Mouse (Mus musculus) neural tube, embryonic 13.5 days (tissue): ENCODE results near the gene Tmem269. TPM values are rescaled to one million over a fixed set of nuclear protein-coding genes. Genes with fewer than 3 reads are reported as not detected.

Experiments
- ATAC-seq: fragments of 200-750 bp; cut with Nextera tagmentation; 2 replicates; pipeline ENCODE4 v1.8.0; 2017; ENCODE audit warnings: low read depth, mild to moderate bottlenecking, moderate TSS enrichment, moderate library complexity
- H3K27ac ChIP-seq: fragments of 300-500 bp; sonication (generic); replicated peaks from 2 replicates; pipeline ENCODE4 v1.5.1; 2015; ENCODE audit warnings: moderate library complexity, mild to moderate bottlenecking, inconsistent platforms
- H3K27me3 ChIP-seq: fragments of 300-500 bp; sonication (generic); 2 replicates; pipeline ENCODE4 v1.6.1; 2015; ENCODE audit warnings: mild to moderate bottlenecking, inconsistent platforms
- H3K36me3 ChIP-seq: fragments of 300-500 bp; sonication (generic); 2 replicates; pipeline ENCODE4 v1.6.1; 2015; ENCODE audit warnings: mild to moderate bottlenecking, inconsistent platforms
- H3K4me1 ChIP-seq: fragments of 300-500 bp; sonication (generic); replicated peaks from 2 replicates; pipeline ENCODE4 v1.6.1; 2015; ENCODE audit warnings: inconsistent platforms
- H3K4me2 ChIP-seq: fragments of 300-500 bp; sonication (generic); 2 replicates; pipeline ENCODE4 v1.6.1; 2015; ENCODE audit warnings: inconsistent platforms, mild to moderate bottlenecking, moderate library complexity
- H3K4me3 ChIP-seq: fragments of 300-500 bp; sonication (generic); 2 replicates; pipeline ENCODE4 v1.5.1; 2015; ENCODE audit warnings: mild to moderate bottlenecking, inconsistent platforms
- H3K9ac ChIP-seq: fragments of 300-500 bp; sonication (generic); 2 replicates; pipeline ENCODE4 v1.6.1; 2015; ENCODE audit warnings: moderate library complexity, mild to moderate bottlenecking, inconsistent platforms
- H3K9me3 ChIP-seq: fragments of 300-500 bp; sonication (generic); 2 replicates; pipeline ENCODE4 v1.6.1; 2016; ENCODE audit warnings: inconsistent platforms
- WGBS: fragments of 180-500 bp; shearing (Covaris S2); methylation state at CpG from one replicate; pipeline ENCODE4 v1.1.7; 2015; 5-methylcytosine and 5-hydroxymethylcytosine counted together
- polyA plus RNA-seq: library from polyadenylated mRNA; unstranded; fragments of >200 nt; fragmentation: Nextera tagmentation; extraction: Ambion mirVana; gene quantifications from 2 replicates; pipeline ENCODE4 v1.2.1, GENCODE M21; 2015

Gene Tmem269
- polyA plus RNA-seq, 1 experiment from 2014 or later, result not detected

DNA sequence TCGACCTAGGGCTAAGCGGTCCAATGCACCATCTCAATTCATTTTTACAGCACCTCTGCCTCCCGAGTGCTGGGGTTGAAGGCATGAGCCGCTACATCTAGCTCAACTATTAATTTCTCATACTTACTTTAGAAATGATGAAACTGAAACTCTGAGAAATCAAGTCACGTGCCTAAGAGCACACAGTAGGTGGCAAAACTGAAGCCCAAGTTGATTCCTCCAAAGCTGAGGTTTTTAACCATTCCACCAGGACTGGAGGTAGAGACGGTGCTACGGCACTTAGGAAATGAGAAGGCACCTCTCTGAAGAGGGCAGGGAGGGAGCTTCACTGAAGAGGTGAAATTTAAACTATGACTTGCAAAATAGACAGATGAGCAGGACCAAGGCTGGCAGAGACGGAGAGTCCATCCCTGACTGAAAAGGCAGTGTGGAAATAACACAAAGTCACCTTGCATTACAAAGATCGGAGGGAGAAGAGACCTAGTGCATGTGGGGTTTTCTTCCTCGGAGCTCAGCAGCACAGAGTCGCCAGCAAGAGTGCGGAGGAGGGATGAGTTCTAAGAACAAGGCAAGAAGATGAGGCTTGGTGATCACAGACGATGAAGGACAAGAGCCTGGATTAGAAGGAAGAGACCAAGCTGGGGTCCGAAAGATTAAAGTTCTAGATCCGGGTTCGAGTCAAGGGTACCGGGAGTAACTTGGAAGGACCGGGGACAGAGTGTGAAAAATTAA, 44.9 kb downstream of the Tmem269 start:
- Histone ChIP-seq H3K36me3 (peaks cover 29% of the 10 kb centered on the region), H3K4me2 (peak overlapping the region; percentile 76), H3K27ac (peak overlapping the region; percentile 59; the same call in 1 of the 2 replicates), H3K9me3 (no peaks in the 10 kb centered on the region), H3K4me1 (peaks cover 27% of the 10 kb centered on the region), H3K27me3 (no peaks in the 10 kb centered on the region), H3K9ac (peak overlapping the region; percentile 86), H3K4me3 (peak overlapping the region; percentile 71)
- no peak for ATAC-seq
- 44% methylated on average over 18 of the region's 18 CpGs for WGBS

- no peak overlapping the region for H3K4me3 ChIP-seq
- H3K27me3 ChIP-seq, result no peaks in the 10 kb centered on the region
- no peak overlapping the region for H3K27ac ChIP-seq
- H3K9me3 ChIP-seq, result no peaks in the 10 kb centered on the region
- no peak overlapping the region for H3K9ac ChIP-seq
- H3K4me2 ChIP-seq, result no peak overlapping the region
- no peak for ATAC-seq
- WGBS, result 5% methylated on average over 4 of the region's 4 CpGs
- H3K36me3 ChIP-seq, result peaks cover 30% of the 10 kb centered on the region
- peaks cover 16% of the 10 kb centered on the region for H3K4me1 ChIP-seq
Observed at GRCm38 (mm10) chr4:119167663-119168062, 50.4 kb downstream of the Tmem269 start.

GRCm38 (mm10) chr4:119167068-119167467, 50.9 kb downstream of the Tmem269 start:
- H3K4me3 ChIP-seq, result no peak overlapping the region
- H3K27ac ChIP-seq, result no peak overlapping the region
- H3K36me3 ChIP-seq, result peaks cover 30% of the 10 kb centered on the region
- no peaks in the 10 kb centered on the region for H3K27me3 ChIP-seq
- peaks cover 10% of the 10 kb centered on the region for H3K4me1 ChIP-seq
- no peak for ATAC-seq
- no peak overlapping the region for H3K9ac ChIP-seq
- no peak overlapping the region for H3K4me2 ChIP-seq
- H3K9me3 ChIP-seq, result no peaks in the 10 kb centered on the region
- WGBS, result 88% methylated on average over 4 of the region's 4 CpGs

- no peak for ATAC-seq
- H3K4me3 ChIP-seq, result no peak overlapping the region
- no peak overlapping the region for H3K27ac ChIP-seq
- no peaks in the 10 kb centered on the region for H3K4me1 ChIP-seq
- H3K4me2 ChIP-seq, result no peak overlapping the region
- WGBS, result 84% methylated on average over 7 of the region's 7 CpGs
- no peaks in the 10 kb centered on the region for H3K27me3 ChIP-seq
- no peaks in the 10 kb centered on the region for H3K9me3 ChIP-seq
- peaks cover 29% of the 10 kb centered on the region for H3K36me3 ChIP-seq
- no peak overlapping the region for H3K9ac ChIP-seq
Observed at GRCm38 (mm10) chr4:119165916-119166315, 52.1 kb downstream of the Tmem269 start.

DNA sequence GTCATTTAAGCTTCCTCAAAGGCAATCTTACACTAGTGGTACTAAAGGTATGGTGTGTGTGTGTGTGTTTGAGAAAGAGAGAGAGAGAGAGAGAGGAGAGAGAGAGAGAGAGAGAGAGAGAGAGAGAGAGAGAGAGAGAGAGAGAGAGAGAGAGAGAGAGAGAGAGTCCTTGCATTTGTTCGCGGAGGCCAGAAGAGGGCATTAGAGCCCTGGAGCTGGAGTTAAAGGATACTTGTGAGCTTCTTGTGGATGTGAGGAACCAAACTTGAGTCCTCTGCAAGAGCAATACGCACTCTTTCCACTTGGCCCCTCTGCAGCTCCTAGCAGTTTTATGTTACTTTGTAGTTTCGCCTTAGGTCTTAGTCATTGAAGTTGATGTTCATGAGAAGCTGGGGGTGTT, 55.0 kb downstream of the Tmem269 start:
- H3K4me3 ChIP-seq, result no peak overlapping the region
- no peak overlapping the region for H3K9ac ChIP-seq
- H3K27ac ChIP-seq, result no peak overlapping the region
- no peaks in the 10 kb centered on the region for H3K27me3 ChIP-seq
- 74% methylated on average over 4 of the region's 4 CpGs for WGBS
- no peak for ATAC-seq
- no peak overlapping the region for H3K4me2 ChIP-seq
- no peaks in the 10 kb centered on the region; the same call in 1 of the 2 replicates for H3K36me3 ChIP-seq
- H3K4me1 ChIP-seq, result no peaks in the 10 kb centered on the region
- H3K9me3 ChIP-seq, result no peaks in the 10 kb centered on the region

DNA sequence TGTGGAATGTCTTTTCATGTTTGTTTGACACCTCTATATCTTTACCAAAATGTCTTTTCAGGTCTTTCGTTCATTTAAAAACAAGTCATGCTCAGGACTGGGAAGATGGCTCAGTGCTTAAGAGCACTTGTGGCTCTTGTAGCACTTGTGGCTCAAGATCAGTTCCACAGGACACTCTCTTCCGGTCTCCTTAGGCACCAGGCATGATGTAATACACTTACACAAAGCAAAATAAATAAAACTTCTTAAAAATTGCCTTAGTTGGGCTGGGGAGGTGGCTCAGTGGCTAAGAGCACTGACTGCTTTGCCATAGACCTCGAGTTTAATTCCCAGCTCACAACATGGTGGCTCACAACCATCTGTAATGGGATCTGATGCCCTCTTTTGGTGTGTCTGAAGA, 56.7 kb downstream of the Tmem269 start:
- Histone ChIP-seq H3K9me3 (no peaks in the 10 kb centered on the region), H3K36me3 (no peaks in the 10 kb centered on the region), H3K9ac (no peak overlapping the region), H3K4me3 (no peak overlapping the region), H3K4me1 (no peaks in the 10 kb centered on the region), H3K4me2 (no peak overlapping the region), H3K27ac (no peak overlapping the region), H3K27me3 (no peaks in the 10 kb centered on the region)
- ATAC-seq, result no peak
- WGBS, result 78% methylated on average over 3 of the region's 3 CpGs

DNA sequence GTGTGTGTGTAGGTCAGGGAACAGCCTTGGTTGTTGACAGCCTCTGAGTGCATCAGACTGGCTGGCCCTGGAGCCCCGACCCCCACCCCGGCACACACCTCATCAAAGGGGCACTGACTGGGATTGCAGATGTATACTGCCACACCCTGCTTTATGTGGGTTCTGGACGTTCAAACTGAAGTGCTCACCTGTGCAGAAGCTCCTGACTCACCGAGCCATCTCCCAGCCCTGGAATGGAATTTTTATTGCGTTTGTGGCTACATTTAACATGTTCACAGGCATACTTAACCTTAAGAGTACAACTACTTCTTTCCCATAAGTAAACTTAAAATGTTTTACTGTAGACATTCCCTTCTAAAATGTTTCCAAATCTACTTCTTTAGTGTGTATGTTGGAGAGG, 60.1 kb downstream of the Tmem269 start:
- Histone ChIP-seq H3K27me3 (no peaks in the 10 kb centered on the region), H3K9me3 (no peaks in the 10 kb centered on the region), H3K4me1 (no peaks in the 10 kb centered on the region), H3K4me3 (no peak overlapping the region), H3K36me3 (no peaks in the 10 kb centered on the region), H3K4me2 (no peak overlapping the region), H3K9ac (no peak overlapping the region), H3K27ac (no peak overlapping the region)
- WGBS, result 84% methylated on average over 5 of the region's 5 CpGs
- ATAC-seq, result no peak

DNA sequence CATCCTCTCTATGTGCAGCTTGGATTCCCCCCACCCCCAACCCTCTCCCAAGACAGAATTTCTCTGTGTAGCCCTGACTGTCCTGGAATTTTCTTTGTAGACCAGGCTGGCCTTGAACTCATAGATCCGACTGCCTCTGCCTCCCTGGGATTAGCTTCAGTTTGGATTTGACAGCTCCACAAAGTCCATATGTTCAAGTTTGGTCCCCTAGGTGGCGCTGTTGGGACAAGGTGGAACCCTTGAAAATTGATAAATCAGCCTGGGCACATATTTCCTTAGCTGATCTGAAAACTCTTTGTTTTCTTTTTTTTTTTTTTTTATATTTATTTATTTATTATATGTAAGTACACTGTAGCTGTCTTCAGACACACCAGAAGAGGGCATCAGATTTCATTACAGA, 60.8 kb downstream of the Tmem269 start:
- Histone ChIP-seq H3K4me3 (no peak overlapping the region), H3K4me1 (no peaks in the 10 kb centered on the region), H3K9ac (no peak overlapping the region), H3K27ac (no peak overlapping the region), H3K9me3 (no peaks in the 10 kb centered on the region), H3K36me3 (no peaks in the 10 kb centered on the region), H3K4me2 (no peak overlapping the region), H3K27me3 (no peaks in the 10 kb centered on the region)
- no peak for ATAC-seq
- WGBS, result 39% methylated on average over 2 of the region's 2 CpGs

Other genes with a start within 250 kb of the Tmem269 start
- 90.4 and 107 TPM in 2 replicates for gene Slc2a1, start 109.5 kb downstream of the Tmem269 start, polyA plus RNA-seq
- 7.8 and 10.1 TPM in 2 replicates for gene Zfp691, start 44.0 kb downstream of the Tmem269 start, polyA plus RNA-seq
- 1.5 and 2.1 TPM in 2 replicates for gene Ermap, start 28.2 kb downstream of the Tmem269 start, polyA plus RNA-seq
- gene Svbp, start 22.9 kb downstream of the Tmem269 start, polyA plus RNA-seq, result 239 and 246 TPM in 2 replicates
- gene AU022252, start 14.5 kb upstream of the Tmem269 start, polyA plus RNA-seq, result 35.4 and 37.4 TPM in 2 replicates
- 14.8 TPM in 2 replicates for gene P3h1, start 14.7 kb upstream of the Tmem269 start, polyA plus RNA-seq
- 0.45 and 0.63 TPM in 2 replicates for gene Cldn19, start 37.2 kb upstream of the Tmem269 start, polyA plus RNA-seq
- gene Ybx1, start 76.4 kb upstream of the Tmem269 start, polyA plus RNA-seq, result 873 and 888 TPM in 2 replicates
- 62.0 and 62.5 TPM in 2 replicates for gene Ppih, start 102.3 kb upstream of the Tmem269 start, polyA plus RNA-seq
- gene Ccdc30, start 197.3 kb upstream of the Tmem269 start, polyA plus RNA-seq, result 17.3 and 17.9 TPM in 2 replicates
- 21.9 and 23.3 TPM in 2 replicates for gene Ppcs, start 204.2 kb upstream of the Tmem269 start, polyA plus RNA-seq
- gene Zmynd12, start 204.6 kb upstream of the Tmem269 start, polyA plus RNA-seq, result 0.50 TPM in 1 of 2 replicates, not detected in the other